Mouse (Mus musculus): ENCODE results near the gene Col17a1.

GRCm38 (mm10) chr19:47621478-47621877, 70.4 kb downstream of the Col17a1 start:
- TF ChIP-seq POLR2A (IDR thresholded peaks at IDR 0.05; ENCODE audit: extremely low read depth, insufficient read depth, low read length) (no peak), CTCF (IDR thresholded peaks at IDR 0.05; ENCODE audit: low read depth, low read length) (no peak)

Measured in liver, adult 2 months (tissue).